Mouse (Mus musculus) stomach, embryonic 15.5 days (tissue): ENCODE results near the gene Eif2d. TPM values are rescaled to one million over a fixed set of nuclear protein-coding genes. Genes with fewer than 3 reads are reported as not detected.

ENCODE experiments used
- ATAC-seq: fragments of 200-750 bp; cut with Nextera tagmentation; 2 replicates; pipeline ENCODE4 v1.8.0; 2017; ENCODE audit warnings: low read depth, moderate number of reproducible peaks, moderate TSS enrichment; ENCODE audit not compliant: insufficient read depth, low FRiP score
- H3K27ac ChIP-seq: fragments of 300-500 bp; sonication (generic); 2 replicates; pipeline ENCODE4 v1.5.1; 2015; ENCODE audit warnings: mild to moderate bottlenecking, inconsistent platforms
- H3K27me3 ChIP-seq: fragments of 300-500 bp; sonication (generic); replicated peaks from 2 replicates; pipeline ENCODE4 v1.6.1; 2015; ENCODE audit warnings: inconsistent platforms
- H3K36me3 ChIP-seq: fragments of 300-500 bp; sonication (generic); 2 replicates; pipeline ENCODE4 v1.6.1; 2015; ENCODE audit warnings: inconsistent platforms
- H3K4me1 ChIP-seq: fragments of 300-500 bp; sonication (generic); 2 replicates; pipeline ENCODE4 v1.6.1; 2015; ENCODE audit warnings: inconsistent platforms
- H3K4me2 ChIP-seq: fragments of 300-500 bp; sonication (generic); 2 replicates; pipeline ENCODE4 v1.6.1; 2015; ENCODE audit warnings: mild to moderate bottlenecking, inconsistent platforms
- H3K4me3 ChIP-seq: fragments of 300-500 bp; sonication (generic); replicated peaks from 2 replicates; pipeline ENCODE4 v1.5.1; 2015; ENCODE audit warnings: inconsistent platforms
- H3K9ac ChIP-seq: fragments of 300-500 bp; sonication (generic); 2 replicates; pipeline ENCODE4 v1.6.1; 2015; ENCODE audit warnings: inconsistent platforms
- H3K9me3 ChIP-seq: fragments of 300-500 bp; sonication (generic); 2 replicates; pipeline ENCODE4 v1.6.1; 2016; ENCODE audit warnings: inconsistent platforms
- WGBS: fragments of 180-500 bp; shearing (Covaris S2); methylation state at CpG from one replicate; pipeline ENCODE4 v1.1.7; 2015; 5-methylcytosine and 5-hydroxymethylcytosine counted together
- polyA plus RNA-seq: library from polyadenylated mRNA; unstranded; fragments of >200 nt; fragmentation: Nextera tagmentation; extraction: Ambion mirVana; gene quantifications from 2 replicates; pipeline ENCODE4 v1.2.1, GENCODE M21; 2015

Eif2d gene
- polyA plus RNA-seq, 1 experiment from 2014 or later: 54.6 TPM

- WGBS: 85% methylated on average over 5 of the region's 5 CpGs
- H3K4me1 ChIP-seq: peaks cover 16% of the 10 kb centered on the region; the same call in 1 of the 2 replicates
- no peaks in the 10 kb centered on the region for H3K9me3 ChIP-seq
- H3K27ac ChIP-seq: no peak overlapping the region
- no peak for ATAC-seq
- H3K4me2 ChIP-seq: no peak overlapping the region
- no peaks in the 10 kb centered on the region for H3K27me3 ChIP-seq
- no peak overlapping the region for H3K4me3 ChIP-seq
- H3K9ac ChIP-seq: no peak overlapping the region
- no peaks in the 10 kb centered on the region for H3K36me3 ChIP-seq
Measured at GRCm38 (mm10) chr1:131188655-131189054, 35.7 kb downstream of the Eif2d start.

GRCm38 (mm10) chr1:131193746-131194145 is 40.8 kb downstream of the Eif2d start:
- H3K4me3 ChIP-seq: no peak overlapping the region
- no peak overlapping the region for H3K9ac ChIP-seq
- no peaks in the 10 kb centered on the region for H3K9me3 ChIP-seq
- H3K4me2 ChIP-seq: no peak overlapping the region
- no peaks in the 10 kb centered on the region; the same call in 1 of the 2 replicates for H3K4me1 ChIP-seq
- no peak for ATAC-seq
- no peaks in the 10 kb centered on the region for H3K27me3 ChIP-seq
- H3K27ac ChIP-seq: no peak overlapping the region
- no peaks in the 10 kb centered on the region for H3K36me3 ChIP-seq
- 57% methylated on average over 3 of the region's 3 CpGs for WGBS

GRCm38 (mm10) chr1:131195653-131196052 is 42.7 kb downstream of the Eif2d start:
- peak overlapping the region; percentile 86 for H3K27ac ChIP-seq
- H3K9ac ChIP-seq: no peak overlapping the region
- no peaks in the 10 kb centered on the region for H3K27me3 ChIP-seq
- ATAC-seq: no peak
- no peak overlapping the region for H3K4me3 ChIP-seq
- 65% methylated on average over 7 of the region's 7 CpGs for WGBS
- H3K36me3 ChIP-seq: no peaks in the 10 kb centered on the region
- H3K9me3 ChIP-seq: no peaks in the 10 kb centered on the region
- peaks cover 6% of the 10 kb centered on the region for H3K4me1 ChIP-seq
- H3K4me2 ChIP-seq: no peak overlapping the region

- WGBS: 46% methylated on average over 2 of the region's 2 CpGs
- Histone ChIP-seq H3K36me3 (no peaks in the 10 kb centered on the region), H3K9ac (no peak overlapping the region), H3K27me3 (no peaks in the 10 kb centered on the region), H3K9me3 (no peaks in the 10 kb centered on the region), H3K4me3 (no peak overlapping the region), H3K27ac (peak overlapping the region; percentile 86), H3K4me2 (no peak overlapping the region), H3K4me1 (peaks cover 6% of the 10 kb centered on the region)
- no peak for ATAC-seq
Measured at GRCm38 (mm10) chr1:131196107-131196506, 43.1 kb downstream of the Eif2d start.

GRCm38 (mm10) chr1:131198417-131198960 is 45.5 kb downstream of the Eif2d start:
- ATAC-seq: no peak
- 0 out of 2 replicates have a peak overlapping the region, but pooled peaks have one; percentile 60 for H3K27ac ChIP-seq
- H3K4me2 ChIP-seq: no peak overlapping the region
- no peaks in the 10 kb centered on the region for H3K27me3 ChIP-seq
- no peaks in the 10 kb centered on the region for H3K9me3 ChIP-seq
- 69% methylated on average over 9 of the region's 9 CpGs for WGBS
- H3K4me1 ChIP-seq: peaks cover 6% of the 10 kb centered on the region
- no peak overlapping the region for H3K9ac ChIP-seq
- H3K36me3 ChIP-seq: no peaks in the 10 kb centered on the region
- H3K4me3 ChIP-seq: no peak overlapping the region

- H3K36me3 ChIP-seq: no peaks in the 10 kb centered on the region
- H3K4me2 ChIP-seq: peak overlapping the region; percentile 29; the same call in 1 of the 2 replicates
- peak overlapping the region; percentile 60; the same call in 1 of the 2 replicates for H3K27ac ChIP-seq
- peak overlapping the region; percentile 18; the same call in 1 of the 2 replicates for H3K4me3 ChIP-seq
- H3K4me1 ChIP-seq: peaks cover 6% of the 10 kb centered on the region
- WGBS: 70% methylated on average over 18 of the region's 18 CpGs
- no peaks in the 10 kb centered on the region for H3K9me3 ChIP-seq
- ATAC-seq: no peak
- no peak overlapping the region for H3K9ac ChIP-seq
- H3K27me3 ChIP-seq: no peaks in the 10 kb centered on the region
Measured at GRCm38 (mm10) chr1:131199118-131199821, 46.3 kb downstream of the Eif2d start.

GRCm38 (mm10) chr1:131199976-131200375 is 47.0 kb downstream of the Eif2d start:
- H3K27me3 ChIP-seq: no peaks in the 10 kb centered on the region
- peaks cover 6% of the 10 kb centered on the region for H3K4me1 ChIP-seq
- H3K4me3 ChIP-seq: peak overlapping the region; percentile 18; the same call in 1 of the 2 replicates
- no peak overlapping the region; the same call in 1 of the 2 replicates for H3K27ac ChIP-seq
- H3K9me3 ChIP-seq: no peaks in the 10 kb centered on the region
- ATAC-seq: peak; percentile 29; the same call in 1 of the 2 replicates
- H3K36me3 ChIP-seq: no peaks in the 10 kb centered on the region
- H3K4me2 ChIP-seq: peak overlapping the region; percentile 29
- whole genome bisulfite sequencing: 53% methylated on average over 12 of the region's 12 CpGs
- H3K9ac ChIP-seq: no peak overlapping the region

- no peak overlapping the region; the same call in 1 of the 2 replicates for H3K27ac ChIP-seq
- WGBS: 38% methylated on average over 10 of the region's 10 CpGs
- H3K27me3 ChIP-seq: no peaks in the 10 kb centered on the region
- peaks cover 6% of the 10 kb centered on the region for H3K4me1 ChIP-seq
- H3K9me3 ChIP-seq: no peaks in the 10 kb centered on the region
- no peak overlapping the region for H3K9ac ChIP-seq
- no peak for ATAC-seq
- H3K4me3 ChIP-seq: no peak overlapping the region
- H3K4me2 ChIP-seq: no peak overlapping the region
- no peaks in the 10 kb centered on the region for H3K36me3 ChIP-seq
Measured at GRCm38 (mm10) chr1:131200588-131200987, 47.6 kb downstream of the Eif2d start.

- no peak overlapping the region for H3K4me3 ChIP-seq
- no peak overlapping the region for H3K27ac ChIP-seq
- H3K4me1 ChIP-seq: peaks cover 6% of the 10 kb centered on the region
- no peak for ATAC-seq
- H3K27me3 ChIP-seq: no peaks in the 10 kb centered on the region
- WGBS: 86% methylated on average over 4 of the region's 4 CpGs
- no peaks in the 10 kb centered on the region for H3K9me3 ChIP-seq
- H3K36me3 ChIP-seq: no peaks in the 10 kb centered on the region
- H3K9ac ChIP-seq: no peak overlapping the region
- no peak overlapping the region for H3K4me2 ChIP-seq
Measured at GRCm38 (mm10) chr1:131201391-131201790, 48.4 kb downstream of the Eif2d start.

- no peak overlapping the region for H3K27ac ChIP-seq
- no peak overlapping the region for H3K4me2 ChIP-seq
- WGBS: 76% methylated on average over 8 of the region's 8 CpGs
- H3K36me3 ChIP-seq: no peaks in the 10 kb centered on the region
- H3K9me3 ChIP-seq: no peaks in the 10 kb centered on the region
- no peaks in the 10 kb centered on the region for H3K27me3 ChIP-seq
- peaks cover 11% of the 10 kb centered on the region for H3K4me1 ChIP-seq
- H3K4me3 ChIP-seq: no peak overlapping the region
- no peak for ATAC-seq
- no peak overlapping the region for H3K9ac ChIP-seq
Measured at GRCm38 (mm10) chr1:131204461-131204860, 51.5 kb downstream of the Eif2d start.

GRCm38 (mm10) chr1:131206342-131206741 is 53.4 kb downstream of the Eif2d start:
- peaks cover 5% of the 10 kb centered on the region; the same call in 1 of the 2 replicates for H3K4me1 ChIP-seq
- no peaks in the 10 kb centered on the region for H3K9me3 ChIP-seq
- ATAC-seq: no peak
- no peak overlapping the region for H3K9ac ChIP-seq
- 65% methylated on average over 5 of the region's 5 CpGs for WGBS
- H3K27ac ChIP-seq: no peak overlapping the region; the same call in 1 of the 2 replicates
- H3K4me3 ChIP-seq: no peak overlapping the region
- no peaks in the 10 kb centered on the region for H3K36me3 ChIP-seq
- H3K4me2 ChIP-seq: no peak overlapping the region
- no peaks in the 10 kb centered on the region for H3K27me3 ChIP-seq

GRCm38 (mm10) chr1:131207531-131207930 is 54.5 kb downstream of the Eif2d start:
- Histone ChIP-seq H3K27me3 (no peaks in the 10 kb centered on the region), H3K4me1 (peaks cover 5% of the 10 kb centered on the region; the same call in 1 of the 2 replicates), H3K9ac (no peak overlapping the region), H3K4me2 (no peak overlapping the region), H3K4me3 (no peak overlapping the region), H3K36me3 (no peaks in the 10 kb centered on the region), H3K9me3 (no peaks in the 10 kb centered on the region), H3K27ac (no peak overlapping the region)
- 2% methylated on average over 5 of the region's 5 CpGs for WGBS
- 0 out of 2 replicates have a peak, but pooled peaks have one; percentile 34 for ATAC-seq
